Mouse (Mus musculus) cerebellum, postnatal 10 days (tissue): ENCODE measurements at regions not wholly inside any gene's neighbourhood (a gene's known extent, or its start where the extent isn't known, plus 50 kb on each side); places are given as distances from the start of the nearest gene placed in this dataset.

Experiments
- DNase-seq, 2 experiments: peaks; one replicate each; pipeline ENCODE4 v3.0.0; 2021; ENCODE audit warnings: mixed read lengths in 2 of 2

GRCm38 (mm10) chr15:57542630-57543029 is 65.2 kb upstream of the Slc22a22 start:
- peak; percentile 24 to 31 for DNase-seq

- no peak for DNase-seq
Measured at GRCm38 (mm10) chr15:57535514-57535913, 58.1 kb upstream of the Slc22a22 start.
